Mouse (Mus musculus) megakaryocyte, embryonic 14.5 days (primary cell): Measurements from ENCODE around the gene Rsad1.

Experiments
- FLI1 ChIP-seq: IDR thresholded peaks from 2 replicates; pipeline ENCODE4 v1.6.1; 2012; ENCODE audit warnings: low read length, inconsistent platforms, mixed read lengths
- GATA1 ChIP-seq: IDR thresholded peaks from 3 replicates; pipeline ENCODE4 v1.6.1; 2012; ENCODE audit warnings: mixed read lengths, low read length, inconsistent platforms, borderline replicate concordance

DNA sequence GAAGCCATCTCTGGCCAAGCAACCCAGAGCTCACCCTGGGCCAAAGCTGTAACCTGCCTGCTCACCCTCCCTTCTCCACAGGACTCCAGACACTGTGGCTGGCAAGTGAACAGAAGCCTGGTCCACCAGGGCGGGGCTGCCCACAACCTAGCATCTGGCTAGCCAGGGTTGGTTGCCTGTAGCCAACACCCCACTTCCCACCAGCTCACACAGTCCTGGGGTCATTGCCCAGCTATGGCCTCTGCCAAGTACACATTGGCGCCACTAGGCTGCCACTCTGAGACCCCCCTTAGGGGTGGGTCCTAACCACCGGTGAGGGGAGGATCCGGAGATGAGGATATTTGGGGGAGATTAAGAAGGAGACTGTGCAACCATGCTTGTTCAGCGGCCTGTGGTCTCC is 14.8 kb upstream of the Rsad1 start:
- no peak for TF ChIP-seq GATA1
- no peak for TF ChIP-seq FLI1
